Mouse (Mus musculus): Measurements from ENCODE around the gene Igf1r.

GRCm38 (mm10) chr7:68250411-68250810 is 297.8 kb downstream of the Igf1r start:
- TF ChIP-seq CTCF (IDR thresholded peaks at IDR 0.05; ENCODE audit: control insufficient read depth, insufficient read depth, insufficient read length) (no peak), CEBPB (IDR thresholded peaks at IDR 0.05; ENCODE audit: low read depth) (no peak), MYOD1 (IDR thresholded peaks at IDR 0.05; ENCODE audit: control insufficient read depth, insufficient read length, low read depth) (no peak), USF1 (IDR thresholded peaks at IDR 0.05; ENCODE audit: low read depth) (no peak), MYOG (IDR thresholded peaks at IDR 0.05; ENCODE audit: control insufficient read depth, extremely low read depth, insufficient read length) (no peak)
